Mouse (Mus musculus) embryonic facial prominence, embryonic 11.5 days (tissue): ENCODE measurements around the gene Lipm. TPM values are rescaled to one million over a fixed set of nuclear protein-coding genes. Genes with fewer than 3 reads are reported as not detected.

ENCODE experiments used
- ATAC-seq: fragments of 200-750 bp; cut with Nextera tagmentation; replicated peaks from 2 replicates; pipeline ENCODE4 v1.8.0; 2017; ENCODE audit warnings: low read depth; ENCODE audit not compliant: insufficient number of reproducible peaks, low FRiP score, low TSS enrichment
- DNase-seq: peaks from one replicate; pipeline ENCODE4 v3.0.0-alpha.2; 2015; ENCODE audit warnings: low spot score
- H3K27ac ChIP-seq: fragments of 300-500 bp; sonication (generic); replicated peaks from 2 replicates; pipeline ENCODE4 v1.5.1; 2014; ENCODE audit warnings: mild to moderate bottlenecking, low read depth, low read length, control low read depth
- H3K27me3 ChIP-seq: fragments of 300-500 bp; sonication (generic); 2 replicates; pipeline ENCODE4 v1.6.1; 2014; ENCODE audit warnings: mild to moderate bottlenecking, low read length, moderate library complexity, mixed read lengths; ENCODE audit not compliant: control insufficient read depth, insufficient read depth
- H3K36me3 ChIP-seq: fragments of 300-500 bp; sonication (generic); replicated peaks from 2 replicates; pipeline ENCODE4 v1.6.1; 2014; ENCODE audit warnings: low read depth, mild to moderate bottlenecking, low read length, moderate library complexity, mixed read lengths; ENCODE audit not compliant: control insufficient read depth, insufficient read depth
- H3K4me1 ChIP-seq: fragments of 300-500 bp; sonication (generic); 2 replicates; pipeline ENCODE4 v1.6.1; 2014; ENCODE audit warnings: low read length, mixed read lengths; ENCODE audit not compliant: control insufficient read depth, insufficient read depth
- H3K4me2 ChIP-seq: fragments of 300-500 bp; sonication (generic); 2 replicates; pipeline ENCODE4 v1.6.1; 2014; ENCODE audit warnings: low read depth, mild to moderate bottlenecking, control low read depth, low read length, moderate library complexity
- H3K4me3 ChIP-seq: fragments of 300-500 bp; sonication (generic); 2 replicates; pipeline ENCODE4 v1.5.1; 2014; ENCODE audit warnings: low read depth, low read length, control low read depth
- H3K9ac ChIP-seq: fragments of 300-500 bp; sonication (generic); replicated peaks from 2 replicates; pipeline ENCODE4 v1.6.1; 2014; ENCODE audit warnings: mild to moderate bottlenecking, control low read depth, low read length
- H3K9me3 ChIP-seq: fragments of 300-500 bp; sonication (generic); replicated peaks from 2 replicates; pipeline ENCODE4 v1.6.1; 2016; ENCODE audit warnings: mild to moderate bottlenecking, low read length, inconsistent platforms, mixed read lengths; ENCODE audit not compliant: control insufficient read depth
- WGBS: fragments of 180-500 bp; shearing (Covaris S2); extraction: QIAGEN DNeasy Blood & Tissue Kit; methylation state at CpG from one replicate; pipeline ENCODE4 v1.1.7; 2014; 5-methylcytosine and 5-hydroxymethylcytosine counted together
- microRNA-seq: library from miRNA; unstranded; fragments of <30 nt; microRNA quantifications from one replicate; pipeline ENCODE4, GENCODE M21; 2016; ENCODE audit warnings: borderline number of aligned reads
- polyA plus RNA-seq: library from polyadenylated mRNA; unstranded; fragments of >200 nt; fragmentation: Nextera tagmentation; extraction: Ambion mirVana; gene quantifications from 2 replicates; pipeline ENCODE4 v1.2.1, GENCODE M21; 2014

Gene Lipm
- polyA plus RNA-seq, 1 experiment from 2014 or later: 0.24 TPM

DNA sequence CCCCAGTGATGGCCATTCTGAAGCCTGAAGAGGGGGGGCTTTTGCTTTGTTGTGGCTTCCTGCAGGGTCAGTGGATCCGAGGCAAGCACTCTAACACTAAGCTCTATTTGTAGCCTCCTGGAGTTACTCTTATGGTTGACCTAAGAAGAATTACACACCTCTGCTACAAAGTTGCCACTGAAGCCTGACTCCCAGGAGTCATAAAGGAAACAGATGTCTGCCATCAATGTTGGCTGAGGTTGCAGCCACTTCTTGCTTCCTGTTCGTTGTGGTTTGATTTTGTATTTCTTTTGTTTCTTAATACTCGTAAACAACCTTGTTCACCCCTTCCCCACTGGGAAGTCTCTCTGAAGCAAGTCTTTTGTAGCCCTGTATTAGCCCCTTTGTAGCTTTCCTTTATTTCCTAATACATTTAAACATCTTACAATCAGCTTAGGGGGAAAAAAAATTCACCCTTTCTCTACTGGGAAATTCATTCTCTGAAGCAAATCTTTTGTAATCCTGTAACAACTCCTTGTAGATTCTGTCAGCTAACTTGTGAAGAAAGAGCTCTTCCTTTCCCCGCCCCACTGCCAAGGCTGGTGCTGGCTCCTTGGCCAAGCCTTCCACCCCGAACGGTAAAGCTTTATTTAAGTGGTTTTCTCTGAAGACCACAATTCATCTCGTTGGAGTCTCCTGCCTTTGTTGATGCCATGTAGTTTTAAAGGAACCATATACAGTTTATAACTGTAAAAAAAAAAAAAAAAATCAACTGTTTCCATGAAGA, 67.3 kb downstream of the Lipm start:
- ATAC-seq (no peak), DNase-seq (no peak)
- Histone ChIP-seq H3K36me3 (no peaks in the 10 kb centered on the region), H3K4me2 (no peak overlapping the region), H3K27me3 (no peaks in the 10 kb centered on the region), H3K4me1 (no peaks in the 10 kb centered on the region), H3K9me3 (no peaks in the 10 kb centered on the region), H3K9ac (no peak overlapping the region), H3K27ac (no peak overlapping the region), H3K4me3 (no peak overlapping the region)
- 55% methylated on average over 7 of the region's 7 CpGs for WGBS

DNA sequence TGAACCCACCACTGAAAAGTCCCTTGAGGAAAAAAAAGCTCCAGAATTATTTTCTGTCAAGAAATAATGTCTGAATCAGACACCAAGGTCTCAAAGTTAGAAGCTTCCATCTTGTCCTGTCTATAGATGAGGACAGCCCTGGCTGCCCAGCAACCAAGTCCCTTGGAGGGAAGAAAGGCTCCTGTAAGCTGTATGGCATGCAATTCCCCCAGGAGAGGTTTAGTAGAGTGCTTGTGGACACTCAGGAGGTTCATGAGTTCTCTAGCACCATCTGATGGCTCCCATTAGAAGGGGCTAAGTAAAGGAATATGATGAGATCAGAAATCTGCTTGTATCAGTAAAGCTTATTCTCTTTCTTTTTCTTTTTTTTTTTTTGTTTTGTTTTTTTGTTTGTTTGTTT, 68.4 kb downstream of the Lipm start:
- no peaks in the 10 kb centered on the region for H3K36me3 ChIP-seq
- H3K4me2 ChIP-seq: no peak overlapping the region
- H3K9me3 ChIP-seq: no peaks in the 10 kb centered on the region
- no peak overlapping the region for H3K4me3 ChIP-seq
- H3K9ac ChIP-seq: no peak overlapping the region
- no peaks in the 10 kb centered on the region for H3K27me3 ChIP-seq
- no peak for ATAC-seq
- no peak for DNase-seq
- no peaks in the 10 kb centered on the region for H3K4me1 ChIP-seq
- H3K27ac ChIP-seq: no peak overlapping the region

DNA sequence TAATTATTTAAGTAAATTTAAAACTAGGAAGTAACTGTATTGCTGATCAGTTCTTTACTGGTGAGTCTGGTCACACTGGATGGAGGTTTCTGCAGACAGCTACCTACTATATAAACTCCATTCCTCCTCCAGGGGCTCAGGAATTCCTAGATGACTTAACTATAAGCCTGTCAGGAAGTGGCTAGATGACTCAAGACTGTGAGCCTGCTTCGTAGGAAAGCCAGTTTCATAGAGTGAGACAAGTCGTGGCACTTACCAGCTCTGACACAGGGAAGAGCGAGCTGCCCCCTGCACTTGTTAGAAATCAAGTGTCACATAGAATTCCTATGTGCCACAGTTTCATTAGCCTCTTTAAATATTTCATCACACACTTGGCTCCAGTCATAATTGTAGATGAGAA, 70.4 kb downstream of the Lipm start:
- Histone ChIP-seq H3K9ac (no peak overlapping the region), H3K27me3 (no peaks in the 10 kb centered on the region), H3K36me3 (no peaks in the 10 kb centered on the region), H3K27ac (no peak overlapping the region), H3K4me3 (no peak overlapping the region), H3K9me3 (no peaks in the 10 kb centered on the region), H3K4me1 (no peaks in the 10 kb centered on the region), H3K4me2 (no peak overlapping the region)
- ATAC-seq (no peak), DNase-seq (no peak)
- WGBS: 64% methylated on average over 3 of the region's 3 CpGs

Small RNA genes within 50 kb of the gene (microRNA-seq; reads per million reads assigned to microRNA genes)
- gene Gm23334: not detected

Other genes with a start within 250 kb of the Lipm start
- gene Lipf, start 139.7 kb upstream of the Lipm start, polyA plus RNA-seq: not detected in 2 replicates
- gene Lipk, start 92.6 kb upstream of the Lipm start, polyA plus RNA-seq: not detected in 2 replicates
- not detected in 2 replicates for gene Lipn, start 33.6 kb upstream of the Lipm start, polyA plus RNA-seq
- gene Ankrd22, start 65.1 kb downstream of the Lipm start, polyA plus RNA-seq: 0.35 and 0.69 TPM in 2 replicates
- 6.7 and 7.2 TPM in 2 replicates for gene Stambpl1, start 91.3 kb downstream of the Lipm start, polyA plus RNA-seq
- gene Acta2, start 154.7 kb downstream of the Lipm start, polyA plus RNA-seq: 53.3 and 59.8 TPM in 2 replicates
- gene Fas, start 189.7 kb downstream of the Lipm start, polyA plus RNA-seq: 0.74 and 1.8 TPM in 2 replicates